ENCODE assay signal across 19 mouse cellular contexts in the genomic region with DNA sequence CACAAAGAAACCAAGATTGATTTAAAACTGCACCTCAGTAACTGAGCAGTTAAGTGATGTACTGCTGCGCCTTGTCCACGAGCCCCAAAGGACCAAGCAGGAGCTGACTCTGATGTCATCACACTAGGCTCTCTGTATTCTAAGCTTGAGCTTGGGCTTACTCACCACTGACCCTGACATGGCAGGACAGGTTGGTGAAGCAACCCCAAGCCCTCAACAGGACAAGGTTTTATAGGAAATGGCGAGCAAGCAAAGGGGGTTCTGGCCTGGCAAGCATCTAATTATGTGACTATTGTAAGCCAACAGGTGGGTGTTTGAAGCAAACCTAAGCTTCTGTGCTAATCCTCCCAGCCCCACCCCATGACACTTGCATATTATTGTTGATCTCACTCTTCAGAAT. TPM values are rescaled to one million over a fixed set of nuclear protein-coding genes. Genes with fewer than 3 reads are reported as not detected.
"Had no signal": no experiment of that assay in that cellular context is flagged by ENCODE, and none has a peak within 500 bp of the region (broad histone marks: within the 10 kb centered on the region; RNA-seq: fewer than 3 reads in every experiment).

No protein-coding gene starts in this region.

- H3K9me3 ChIP-seq: lung, embryonic 15.5 days; midbrain, embryonic 15.5 days; neural tube, embryonic 13.5 days; neural tube, embryonic 15.5 days had no signal

- H3K27ac ChIP-seq: lung, embryonic 15.5 days; macrophage; midbrain, embryonic 13.5 days; midbrain, embryonic 15.5 days; neural tube, embryonic 13.5 days; neural tube, embryonic 15.5 days had no signal

- ATAC-seq: lung, postnatal 0 days; midbrain, embryonic 13.5 days; midbrain, embryonic 15.5 days had no signal

- H3K27me3 ChIP-seq: lung, embryonic 15.5 days; megakaryocyte, embryonic 14.5 days; midbrain, embryonic 13.5 days; midbrain, embryonic 15.5 days; neural tube, embryonic 13.5 days; neural tube, embryonic 15.5 days had no signal

- H3K4me2 ChIP-seq: lung, embryonic 15.5 days; midbrain, embryonic 11.5 days; midbrain, embryonic 13.5 days; midbrain, embryonic 15.5 days; neural tube, embryonic 13.5 days; neural tube, embryonic 15.5 days had no signal

- H3K9ac ChIP-seq: lung, embryonic 15.5 days; midbrain, embryonic 13.5 days; midbrain, embryonic 15.5 days; neural tube, embryonic 13.5 days; neural tube, embryonic 15.5 days had no signal

- DNase-seq: lung, adult 2 months; lung, postnatal 14 days; lung, postnatal 36 days; retina, postnatal 1 day; right cerebral cortex, adult 18-20 months; right cerebral cortex, postnatal 25 days; right cerebral cortex, postnatal 4 days; spleen, adult 18-20 months had no signal

- H3K4me3 ChIP-seq: lung, embryonic 15.5 days; midbrain, embryonic 13.5 days; midbrain, embryonic 15.5 days; neural tube, embryonic 13.5 days; neural tube, embryonic 15.5 days had no signal

- H3K36me3 ChIP-seq: lung, embryonic 15.5 days; midbrain, embryonic 13.5 days; midbrain, embryonic 15.5 days; neural tube, embryonic 13.5 days; neural tube, embryonic 15.5 days had no signal

RNA-seq across cellular contexts. Expression of gene Gm26558, which starts 38.9 kb away (rescaled TPM):
- total RNA-seq: megakaryocyte progenitor cell, adult 5-6 weeks; monocyte, adult 5-6 weeks had no signal
- polyA plus RNA-seq: macrophage had no signal
